Mouse (Mus musculus) midbrain, postnatal 0 days (tissue): Measurements from ENCODE around the gene Sel1l3. TPM values are rescaled to one million over a fixed set of nuclear protein-coding genes. Genes with fewer than 3 reads are reported as not detected.

ENCODE experiments used
- ATAC-seq: fragments of 200-750 bp; cut with Nextera tagmentation; 2 replicates; pipeline ENCODE4 v1.8.0; 2017; ENCODE audit warnings: moderate number of reproducible peaks, mild to moderate bottlenecking, moderate TSS enrichment, moderate library complexity; ENCODE audit not compliant: low FRiP score
- DNase-seq: peaks from one replicate; pipeline ENCODE4 v3.0.0-alpha.2; 2015; ENCODE audit warnings: low spot score
- H3K27ac ChIP-seq: fragments of 300-500 bp; sonication (generic); 2 replicates; pipeline ENCODE4 v1.5.1; 2014; ENCODE audit warnings: low read depth, mild to moderate bottlenecking, low read length, mixed read lengths
- H3K27me3 ChIP-seq: fragments of 300-500 bp; sonication (generic); 2 replicates; pipeline ENCODE4 v1.6.1; 2014; ENCODE audit warnings: low read length, control low read depth, mixed read lengths; ENCODE audit not compliant: insufficient read depth
- H3K36me3 ChIP-seq: fragments of 300-500 bp; sonication (generic); 2 replicates; pipeline ENCODE4 v1.6.1; 2014; ENCODE audit warnings: low read length, control low read depth, mixed read lengths; ENCODE audit not compliant: insufficient read depth
- H3K4me1 ChIP-seq: fragments of 300-500 bp; sonication (generic); 2 replicates; pipeline ENCODE4 v1.6.1; 2014; ENCODE audit warnings: mild to moderate bottlenecking, control low read depth, antibody characterized with exemption, low read length, mixed read lengths; ENCODE audit not compliant: insufficient read depth
- H3K4me2 ChIP-seq: fragments of 300-500 bp; sonication (generic); 2 replicates; pipeline ENCODE4 v1.6.1; 2014; ENCODE audit warnings: low read depth, mild to moderate bottlenecking, low read length, mixed read lengths; ENCODE audit not compliant: poor library complexity, severe bottlenecking
- H3K4me3 ChIP-seq: fragments of 300-500 bp; sonication (generic); 2 replicates; pipeline ENCODE4 v1.5.1; 2014; ENCODE audit warnings: low read depth, mild to moderate bottlenecking, low read length, moderate library complexity
- H3K9ac ChIP-seq: fragments of 300-500 bp; sonication (generic); replicated peaks from 2 replicates; pipeline ENCODE4 v1.6.1; 2014; ENCODE audit warnings: mild to moderate bottlenecking, low read length, moderate library complexity, mixed read lengths; ENCODE audit not compliant: poor library complexity, severe bottlenecking
- H3K9me3 ChIP-seq: fragments of 300-500 bp; sonication (generic); 2 replicates; pipeline ENCODE4 v1.6.1; 2016; ENCODE audit warnings: low read length, control low read depth
- CTCF ChIP-seq: IDR thresholded peaks from 2 replicates; pipeline ENCODE4 v1.5.1; 2016; ENCODE audit warnings: antibody characterized with exemption, mild to moderate bottlenecking
- WGBS: fragments of 180-500 bp; shearing (Covaris S2); extraction: QIAGEN DNeasy Blood & Tissue Kit; methylation state at CpG from one replicate; pipeline ENCODE4 v1.1.7; 2014; 5-methylcytosine and 5-hydroxymethylcytosine counted together
- polyA plus RNA-seq: library from polyadenylated mRNA; unstranded; fragments of >200 nt; fragmentation: Nextera tagmentation; extraction: Ambion mirVana; gene quantifications from 2 replicates; pipeline ENCODE4 v1.2.1, GENCODE M21; 2015
- total RNA-seq: library from RNA; depleted of rRNA; stranded (reverse); fragments of >200 nt; gene quantifications from 2 replicates; pipeline ENCODE4 v1.2.3, GENCODE M21; 2014

Sel1l3 gene
- total and polyA plus RNA-seq, 2 experiments from 2014 or later: 4.7 to 19.0 TPM

DNA sequence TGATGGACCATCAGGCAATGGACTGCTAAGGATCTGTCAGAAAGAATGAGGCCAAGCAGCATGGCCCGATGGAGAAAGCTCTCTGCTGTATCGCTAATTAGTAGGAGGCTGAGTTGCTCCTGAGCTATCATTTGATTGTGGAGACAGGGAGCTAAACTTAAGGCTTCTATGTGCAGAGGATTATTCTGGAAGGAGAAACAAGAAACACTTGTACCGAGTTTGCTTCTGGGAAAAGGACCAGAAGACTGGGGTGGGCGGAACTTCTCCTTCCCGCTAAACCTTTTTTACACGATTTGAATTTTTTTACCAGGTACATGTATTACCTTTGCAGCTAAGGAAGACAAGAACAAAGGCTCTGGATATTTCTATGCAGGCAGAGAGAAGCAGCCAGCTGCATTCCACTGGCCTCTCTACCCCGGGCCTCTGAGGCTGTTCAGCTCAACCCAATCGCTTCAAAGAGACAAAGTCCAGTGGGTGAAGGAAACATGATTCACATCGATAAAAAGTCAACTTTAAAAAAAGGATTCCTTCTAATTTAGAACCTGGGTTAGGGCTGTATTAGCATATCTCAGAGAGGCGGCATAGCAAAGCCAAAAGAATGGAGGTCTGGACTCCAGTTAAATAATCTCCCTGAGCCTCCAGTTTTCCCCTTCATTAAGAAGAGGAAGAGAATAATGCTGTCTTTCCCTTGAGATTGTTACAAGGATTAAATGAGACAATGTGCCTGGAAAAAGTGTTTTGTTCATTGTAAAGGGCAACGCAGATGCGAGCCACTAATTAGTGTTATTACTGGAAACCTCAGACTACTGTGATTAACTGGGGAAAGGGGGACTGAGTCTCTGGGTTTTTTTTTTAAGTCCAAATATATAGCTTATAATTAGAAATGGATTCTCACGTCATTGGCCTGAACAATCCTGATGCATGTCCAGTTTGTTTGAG, 20.4 kb downstream of the Sel1l3 start:
- Histone ChIP-seq H3K27ac (no peak overlapping the region), H3K9ac (no peak overlapping the region), H3K9me3 (no peaks in the 10 kb centered on the region), H3K4me3 (no peak overlapping the region), H3K4me1 (no peaks in the 10 kb centered on the region), H3K4me2 (no peak overlapping the region), H3K27me3 (no peaks in the 10 kb centered on the region), H3K36me3 (no peaks in the 10 kb centered on the region)
- no peak for DNase-seq
- ATAC-seq: no peak
- WGBS: 64% methylated on average over 13 of the region's 13 CpGs
- TF ChIP-seq CTCF: no peak

DNA sequence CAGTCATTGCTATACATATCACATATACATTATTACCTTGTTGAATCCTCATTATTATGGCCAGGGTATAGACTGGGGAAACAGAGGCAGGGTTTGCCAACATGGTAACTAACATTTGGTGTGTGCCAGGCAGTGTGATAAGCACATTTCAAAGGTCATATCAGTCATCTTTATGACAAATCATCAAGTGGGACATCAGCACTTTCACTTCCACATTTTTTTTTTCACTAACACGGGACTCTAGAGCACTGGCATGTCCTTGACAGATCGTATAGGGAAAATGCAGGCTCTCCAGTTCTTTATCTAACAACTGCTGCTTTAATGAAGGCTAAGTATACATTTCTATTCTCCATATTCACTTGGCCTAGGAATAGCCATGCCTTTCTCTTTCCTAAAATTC, 25.1 kb downstream of the Sel1l3 start:
- Histone ChIP-seq H3K4me1 (no peaks in the 10 kb centered on the region), H3K4me2 (no peak overlapping the region), H3K4me3 (no peak overlapping the region), H3K36me3 (no peaks in the 10 kb centered on the region), H3K9ac (no peak overlapping the region), H3K27ac (no peak overlapping the region), H3K27me3 (no peaks in the 10 kb centered on the region), H3K9me3 (no peaks in the 10 kb centered on the region)
- no peak for TF ChIP-seq CTCF
- DNase-seq (no peak), ATAC-seq (no peak)
- 83% methylated on average over 2 of the region's 2 CpGs for WGBS

DNA sequence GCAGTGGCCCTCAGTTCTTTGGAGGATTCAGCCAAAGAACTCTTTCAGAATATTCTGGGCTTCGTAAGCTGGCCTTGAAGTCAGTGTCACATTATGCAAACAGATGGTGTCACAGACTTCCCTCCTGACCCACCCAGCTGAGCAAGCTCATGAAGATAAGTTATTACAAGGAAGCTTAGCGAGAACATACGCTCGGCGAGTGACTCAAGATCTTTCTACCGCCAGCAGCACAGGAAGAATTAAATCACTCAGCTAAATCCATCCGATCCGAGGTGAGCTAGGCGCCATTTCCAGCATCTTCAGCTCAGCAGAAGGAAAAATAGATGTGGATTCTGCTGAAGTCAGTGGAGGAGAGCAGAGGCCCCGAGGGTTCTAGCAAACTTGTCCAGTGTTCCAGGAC, 26.5 kb downstream of the Sel1l3 start:
- no peaks in the 10 kb centered on the region for H3K36me3 ChIP-seq
- H3K9ac ChIP-seq: no peak overlapping the region
- no peaks in the 10 kb centered on the region for H3K27me3 ChIP-seq
- DNase-seq: peak; percentile 43
- H3K4me2 ChIP-seq: no peak overlapping the region
- H3K4me3 ChIP-seq: no peak overlapping the region
- no peak overlapping the region for H3K27ac ChIP-seq
- ATAC-seq: no peak
- TF ChIP-seq CTCF: no peak
- H3K9me3 ChIP-seq: no peaks in the 10 kb centered on the region
- no peaks in the 10 kb centered on the region for H3K4me1 ChIP-seq
- 69% methylated on average over 10 of the region's 10 CpGs for WGBS

DNA sequence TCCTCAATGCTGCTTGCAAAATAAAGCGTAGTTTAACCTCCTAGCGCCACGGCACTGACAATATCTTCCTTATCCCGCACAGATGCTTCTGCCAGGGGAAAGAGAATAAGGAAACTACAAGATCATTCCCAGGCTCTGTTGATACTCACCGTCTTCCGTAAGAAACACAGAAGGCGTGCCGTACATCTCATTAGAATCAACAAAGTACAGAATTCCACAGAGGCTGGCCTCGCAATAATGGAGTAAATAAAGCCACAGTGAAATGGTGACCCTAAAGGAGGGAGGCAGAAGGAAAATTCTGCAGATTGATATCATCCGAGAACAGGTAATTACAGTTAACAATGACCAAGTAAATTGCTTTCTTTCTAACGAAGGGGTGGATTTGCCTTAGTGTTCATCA, 27.9 kb downstream of the Sel1l3 start:
- WGBS: 45% methylated on average over 11 of the region's 11 CpGs
- Histone ChIP-seq H3K9ac (no peak overlapping the region), H3K9me3 (no peaks in the 10 kb centered on the region), H3K27ac (no peak overlapping the region), H3K4me3 (no peak overlapping the region), H3K4me2 (peak overlapping the region; percentile 28; the same call in 1 of the 2 replicates), H3K27me3 (no peaks in the 10 kb centered on the region), H3K36me3 (no peaks in the 10 kb centered on the region), H3K4me1 (no peaks in the 10 kb centered on the region)
- ATAC-seq (no peak), DNase-seq (no peak)
- TF ChIP-seq CTCF: no peak

DNA sequence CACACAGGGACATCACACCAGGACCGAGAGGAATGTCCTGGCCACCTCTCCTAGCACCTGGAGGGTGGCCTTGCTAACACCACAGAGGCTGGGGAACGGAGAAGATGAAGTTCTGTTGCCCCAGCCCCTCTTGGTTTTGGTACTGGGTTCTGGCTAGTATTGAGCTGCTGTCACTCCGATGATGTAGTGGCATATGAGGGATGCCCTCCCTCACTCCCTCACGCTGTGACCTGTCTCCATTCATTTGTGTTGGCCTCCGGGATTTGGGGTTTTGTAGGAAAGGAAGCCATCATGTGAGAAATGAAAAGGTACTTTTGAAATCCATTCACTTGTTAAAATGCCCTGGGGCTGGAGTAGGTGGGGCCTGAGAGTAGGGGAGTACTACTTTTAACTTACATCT, 33.8 kb downstream of the Sel1l3 start:
- Histone ChIP-seq H3K4me3 (no peak overlapping the region), H3K4me2 (no peak overlapping the region), H3K9me3 (no peaks in the 10 kb centered on the region), H3K27ac (no peak overlapping the region), H3K9ac (no peak overlapping the region), H3K4me1 (no peaks in the 10 kb centered on the region), H3K36me3 (no peaks in the 10 kb centered on the region), H3K27me3 (no peaks in the 10 kb centered on the region)
- DNase-seq (no peak), ATAC-seq (no peak)
- TF ChIP-seq CTCF: no peak
- 84% methylated on average over 5 of the region's 5 CpGs for WGBS

DNA sequence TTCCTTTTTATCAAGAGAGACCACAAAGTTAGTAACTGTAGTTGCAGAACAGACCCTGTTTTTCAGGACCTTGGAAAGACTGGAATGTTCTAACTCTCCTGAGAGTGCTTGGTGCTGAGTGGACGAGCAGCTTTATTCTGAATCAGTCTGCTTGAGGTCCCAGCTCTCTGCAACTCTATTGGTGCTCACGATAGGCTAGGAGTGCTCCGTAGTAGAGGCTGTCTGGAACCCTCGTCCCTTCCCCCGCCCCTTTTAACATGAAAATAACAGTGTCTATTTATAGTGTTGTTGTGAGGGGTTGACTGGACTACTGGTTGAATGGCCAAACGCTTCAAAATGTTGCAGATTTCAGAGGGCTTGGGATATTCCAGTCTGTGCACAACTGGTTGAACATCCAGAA, 37.0 kb downstream of the Sel1l3 start:
- no peak overlapping the region for H3K4me2 ChIP-seq
- H3K27ac ChIP-seq: no peak overlapping the region
- no peak for ATAC-seq
- no peak overlapping the region for H3K4me3 ChIP-seq
- no peak for DNase-seq
- no peaks in the 10 kb centered on the region for H3K9me3 ChIP-seq
- H3K27me3 ChIP-seq: no peaks in the 10 kb centered on the region
- TF ChIP-seq CTCF: no peak
- WGBS: 57% methylated on average over 6 of the region's 6 CpGs
- H3K4me1 ChIP-seq: no peaks in the 10 kb centered on the region
- no peaks in the 10 kb centered on the region for H3K36me3 ChIP-seq
- no peak overlapping the region for H3K9ac ChIP-seq
